Mouse (Mus musculus) heart, embryonic 16.5 days (tissue): ENCODE measurements around the gene Med10. TPM values are rescaled to one million over a fixed set of nuclear protein-coding genes. Genes with fewer than 3 reads are reported as not detected.
A peak's percentile ranks its signal among the peaks of the same experiment; 100 is the strongest.

Experiments
- ATAC-seq: fragments of 200-750 bp; cut with Nextera tagmentation; replicated peaks from 2 replicates; pipeline ENCODE4 v1.8.0; 2017; ENCODE audit warnings: moderate number of reproducible peaks; ENCODE audit not compliant: insufficient read depth, low FRiP score; ENCODE audit errors: extremely low read depth
- H3K27ac ChIP-seq: fragments of 300-500 bp; sonication (generic); 2 replicates; pipeline ENCODE4 v1.5.1; 2014; ENCODE audit warnings: mild to moderate bottlenecking, low read length, control low read depth, moderate library complexity
- H3K27me3 ChIP-seq: fragments of 300-500 bp; sonication (generic); 2 replicates; pipeline ENCODE4 v1.6.1; 2014; ENCODE audit warnings: low read length, mixed read lengths; ENCODE audit not compliant: control insufficient read depth, insufficient read depth
- H3K36me3 ChIP-seq: fragments of 300-500 bp; sonication (generic); 2 replicates; pipeline ENCODE4 v1.6.1; 2014; ENCODE audit not compliant: control insufficient read depth, insufficient read depth
- H3K4me1 ChIP-seq: fragments of 300-500 bp; sonication (generic); 2 replicates; pipeline ENCODE4 v1.6.1; 2014; ENCODE audit warnings: low read length, mixed read lengths; ENCODE audit not compliant: control insufficient read depth, insufficient read depth
- H3K4me2 ChIP-seq: fragments of 300-500 bp; sonication (generic); 2 replicates; pipeline ENCODE4 v1.6.1; 2014; ENCODE audit warnings: low read depth, mild to moderate bottlenecking, control low read depth, low read length
- H3K4me3 ChIP-seq: fragments of 300-500 bp; sonication (generic); 2 replicates; pipeline ENCODE4 v1.5.1; 2014; ENCODE audit warnings: mild to moderate bottlenecking, control low read depth, low read length
- H3K9ac ChIP-seq: fragments of 300-500 bp; sonication (generic); 2 replicates; pipeline ENCODE4 v1.6.1; 2014; ENCODE audit warnings: low read length, control low read depth
- H3K9me3 ChIP-seq: fragments of 300-500 bp; sonication (generic); replicated peaks from 2 replicates; pipeline ENCODE4 v1.6.1; 2016; ENCODE audit warnings: low read length; ENCODE audit not compliant: control insufficient read depth
- WGBS: fragments of 180-500 bp; shearing (Covaris S2); extraction: QIAGEN DNeasy Blood & Tissue Kit; methylation state at CpG from one replicate; pipeline ENCODE4 v1.1.7; 2014; 5-methylcytosine and 5-hydroxymethylcytosine counted together
- polyA plus RNA-seq: library from polyadenylated mRNA; unstranded; fragments of >200 nt; fragmentation: Nextera tagmentation; extraction: Ambion mirVana; gene quantifications from 2 replicates; pipeline ENCODE4 v1.2.1, GENCODE M21; 2015

Gene Med10
- polyA plus RNA-seq, result 106 and 109 TPM in 2 replicates

- H3K9me3 ChIP-seq, result no peaks in the 10 kb centered on the region
- H3K9ac ChIP-seq, result no peak within 1 kb of the TSS
- no peak for ATAC-seq
- no peak within 1 kb of the TSS for H3K4me2 ChIP-seq
- no peaks in the 10 kb centered on the region for H3K4me1 ChIP-seq
- H3K36me3 ChIP-seq, result no peaks in the 10 kb centered on the region
- WGBS, result 74% methylated on average over 5 of the region's 5 CpGs
- H3K27ac ChIP-seq, result no peak within 1 kb of the TSS
- no peak within 1 kb of the TSS for H3K4me3 ChIP-seq
- no peaks in the 10 kb centered on the region for H3K27me3 ChIP-seq
Measured at GRCm38 (mm10) chr13:69802095-69802494, at the start of gene Med10. TSS of gene Med10 (plus strand) at chr13:69802395.

DNA sequence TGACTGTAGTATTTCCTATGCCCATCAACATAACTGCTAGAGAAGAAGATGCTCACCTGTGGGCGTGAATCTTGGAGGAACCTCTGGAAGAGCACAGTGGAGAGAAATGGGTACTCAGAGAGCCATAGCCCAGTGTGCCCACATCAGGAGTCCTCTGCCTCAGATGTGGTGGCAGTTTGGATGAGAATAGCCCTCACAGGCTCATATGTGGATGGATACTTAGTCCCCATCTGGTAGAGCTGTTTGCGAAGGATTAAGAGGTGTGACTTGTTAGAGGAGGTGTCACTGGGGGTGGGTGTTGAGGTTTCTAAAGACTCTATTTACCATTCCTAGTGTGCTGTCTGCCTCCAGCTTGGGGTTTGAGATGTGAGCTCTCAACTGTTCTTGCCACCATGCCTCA lies 49.3 kb upstream of the Med10 start:
- Histone ChIP-seq H3K9ac (no peak overlapping the region), H3K4me3 (no peak overlapping the region), H3K27me3 (no peaks in the 10 kb centered on the region), H3K4me1 (no peaks in the 10 kb centered on the region), H3K4me2 (no peak overlapping the region), H3K27ac (no peak overlapping the region), H3K9me3 (no peaks in the 10 kb centered on the region), H3K36me3 (no peaks in the 10 kb centered on the region)
- ATAC-seq, result no peak
- WGBS, result 74% methylated on average over 2 of the region's 2 CpGs

GRCm38 (mm10) chr13:69758979-69759378 lies 43.2 kb upstream of the Med10 start:
- Histone ChIP-seq H3K27me3 (no peaks in the 10 kb centered on the region), H3K9me3 (no peaks in the 10 kb centered on the region)
- no peak for ATAC-seq

DNA sequence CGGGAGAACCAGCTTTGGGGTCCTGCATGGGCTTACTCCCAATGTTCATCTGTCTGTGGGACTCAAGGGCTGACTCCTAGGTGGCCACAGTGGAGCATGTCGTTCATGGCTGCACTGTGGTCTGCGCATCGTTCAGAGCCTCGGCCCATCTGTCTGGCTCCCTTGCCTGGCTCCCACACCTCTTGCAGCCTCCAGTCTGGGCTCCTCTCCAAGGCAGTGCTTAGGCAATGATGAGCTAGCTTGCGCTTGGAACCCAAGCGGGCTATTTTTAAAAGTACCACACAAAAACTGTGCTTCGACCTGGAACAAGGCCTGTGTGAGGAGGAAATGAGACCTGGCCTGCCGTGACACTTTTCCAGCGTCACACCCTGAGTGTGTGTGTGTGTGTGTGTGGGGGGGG lies 40.8 kb upstream of the Med10 start:
- peak; percentile 65; the same call in 1 of the 2 replicates for ATAC-seq
- H3K4me3 ChIP-seq, result no peak overlapping the region

More at GRCm38 (mm10) chr13:69758979-69759378, 43.2 kb upstream of the Med10 start:
- Histone ChIP-seq H3K4me1 (no peaks in the 10 kb centered on the region), H3K27ac (no peak overlapping the region), H3K36me3 (no peaks in the 10 kb centered on the region), H3K9ac (no peak overlapping the region), H3K4me3 (no peak overlapping the region), H3K4me2 (no peak overlapping the region)
- 52% methylated on average over 6 of the region's 6 CpGs for WGBS

DNA sequence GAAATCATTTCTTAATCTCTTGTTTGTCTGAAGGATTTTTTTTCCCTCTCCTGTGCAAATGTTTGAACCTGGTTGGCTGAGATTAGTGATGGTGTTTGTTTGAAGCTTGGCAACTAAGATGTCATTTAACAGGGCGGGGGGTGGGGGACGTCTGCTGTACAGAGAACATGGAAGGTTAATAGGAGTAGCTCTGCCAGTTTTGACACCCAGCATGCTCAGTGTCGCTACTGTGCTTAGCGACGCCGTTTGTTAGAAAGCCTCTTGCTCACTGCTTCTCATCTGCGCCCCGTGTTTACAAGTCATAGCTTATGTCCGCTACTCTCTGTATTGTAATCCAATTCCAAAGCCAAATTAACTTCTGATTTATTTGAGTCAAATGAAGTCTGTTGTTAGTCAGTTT lies 37.5 kb upstream of the Med10 start:
- H3K9me3 ChIP-seq, result no peaks in the 10 kb centered on the region; the same call in 1 of the 2 replicates
- H3K4me1 ChIP-seq, result no peaks in the 10 kb centered on the region
- H3K4me2 ChIP-seq, result no peak overlapping the region
- no peaks in the 10 kb centered on the region for H3K36me3 ChIP-seq
- no peaks in the 10 kb centered on the region for H3K27me3 ChIP-seq
- no peak overlapping the region for H3K9ac ChIP-seq
- ATAC-seq, result no peak
- 75% methylated on average over 9 of the region's 9 CpGs for WGBS
- no peak overlapping the region for H3K4me3 ChIP-seq
- H3K27ac ChIP-seq, result no peak overlapping the region

More for the DNA sequence above, 40.8 kb upstream of the Med10 start:
- H3K27me3 ChIP-seq, result no peaks in the 10 kb centered on the region
- H3K9ac ChIP-seq, result no peak overlapping the region
- H3K27ac ChIP-seq, result no peak overlapping the region
- H3K9me3 ChIP-seq, result no peaks in the 10 kb centered on the region
- H3K4me2 ChIP-seq, result no peak overlapping the region
- H3K4me1 ChIP-seq, result no peaks in the 10 kb centered on the region
- H3K36me3 ChIP-seq, result no peaks in the 10 kb centered on the region
- 45% methylated on average over 10 of the region's 10 CpGs for WGBS

GRCm38 (mm10) chr13:69768152-69768551 lies 34.0 kb upstream of the Med10 start:
- no peaks in the 10 kb centered on the region for H3K36me3 ChIP-seq
- H3K9ac ChIP-seq, result no peak overlapping the region
- ATAC-seq, result no peak
- no peak overlapping the region for H3K4me3 ChIP-seq
- no peaks in the 10 kb centered on the region for H3K4me1 ChIP-seq
- no peak overlapping the region for H3K27ac ChIP-seq
- WGBS, result 83% methylated on average over 10 of the region's 10 CpGs
- no peaks in the 10 kb centered on the region for H3K27me3 ChIP-seq
- no peak overlapping the region for H3K4me2 ChIP-seq
- no peaks in the 10 kb centered on the region; the same call in 1 of the 2 replicates for H3K9me3 ChIP-seq

DNA sequence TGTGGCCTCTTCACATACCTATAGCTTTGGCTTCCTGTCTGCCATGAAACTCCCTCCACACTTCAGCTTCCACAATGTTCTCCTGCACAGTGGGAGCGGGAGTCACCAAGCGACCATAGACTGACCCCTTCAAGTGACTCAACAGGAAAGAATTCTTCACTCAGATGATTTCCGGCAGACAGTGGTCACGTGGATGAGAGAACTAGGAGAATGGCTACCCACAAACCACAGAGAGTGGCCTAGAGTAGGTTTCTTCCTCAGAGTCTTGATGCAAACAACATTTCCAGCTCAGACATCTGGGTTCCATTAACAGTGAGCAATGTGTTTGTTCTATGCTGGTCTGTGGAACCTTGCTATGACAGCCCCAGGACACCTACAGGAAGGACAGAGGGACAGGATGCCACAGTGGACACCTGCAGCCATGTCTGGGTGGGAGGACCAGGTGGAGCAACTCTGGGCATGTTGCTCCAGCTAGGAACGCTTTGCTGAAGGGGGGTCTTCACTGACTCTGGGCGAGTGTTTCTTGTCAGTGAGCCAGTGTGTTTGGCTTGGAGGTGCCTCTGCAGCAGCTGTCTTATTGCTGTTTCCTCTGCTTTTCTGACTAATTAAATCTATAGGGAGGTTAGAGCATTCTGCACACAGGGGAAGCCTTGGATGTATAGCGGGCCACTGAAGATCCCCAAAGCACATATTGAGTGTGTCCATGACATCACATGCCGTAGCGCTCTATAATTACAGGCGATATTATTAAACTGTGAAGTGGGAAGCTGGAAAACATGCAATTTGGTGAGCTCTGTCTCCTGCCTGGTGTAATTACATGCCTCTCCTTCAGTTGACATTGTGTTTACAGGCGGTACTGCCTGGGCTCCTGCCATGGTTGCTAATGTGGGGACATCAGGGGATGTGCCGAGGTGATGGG lies 31.4 kb upstream of the Med10 start:
- H3K4me2 ChIP-seq, result no peak overlapping the region
- 68% methylated on average over 12 of the region's 12 CpGs for WGBS
- H3K9me3 ChIP-seq, result no peaks in the 10 kb centered on the region; the same call in 1 of the 2 replicates
- no peaks in the 10 kb centered on the region for H3K36me3 ChIP-seq
- no peak overlapping the region for H3K4me3 ChIP-seq
- H3K27me3 ChIP-seq, result no peaks in the 10 kb centered on the region
- no peaks in the 10 kb centered on the region for H3K4me1 ChIP-seq
- no peak for ATAC-seq
- H3K9ac ChIP-seq, result no peak overlapping the region
- no peak overlapping the region for H3K27ac ChIP-seq

DNA sequence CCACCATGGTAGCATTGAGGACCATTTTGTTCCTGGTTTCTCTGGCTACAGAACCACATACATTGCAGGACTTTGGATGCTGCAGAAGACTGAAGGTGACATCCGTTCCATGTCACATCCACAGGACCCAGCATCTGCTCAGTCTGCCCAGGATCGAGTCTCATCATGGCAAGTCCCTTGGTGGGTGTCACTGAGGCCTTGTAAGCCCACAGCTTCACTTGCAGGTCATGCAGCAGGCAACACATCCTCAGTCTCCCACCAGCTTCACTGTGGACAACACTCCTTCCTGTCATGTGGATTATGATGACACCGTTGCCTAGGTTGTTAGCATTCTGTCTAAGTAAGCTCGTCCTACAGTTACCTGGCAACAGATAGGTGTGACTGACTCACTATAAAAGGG lies 29.8 kb upstream of the Med10 start:
- no peaks in the 10 kb centered on the region for H3K27me3 ChIP-seq
- 80% methylated on average over 4 of the region's 4 CpGs for WGBS
- H3K4me2 ChIP-seq, result no peak overlapping the region
- no peak overlapping the region for H3K27ac ChIP-seq
- H3K4me3 ChIP-seq, result no peak overlapping the region
- H3K36me3 ChIP-seq, result no peaks in the 10 kb centered on the region
- H3K9me3 ChIP-seq, result no peaks in the 10 kb centered on the region
- no peak for ATAC-seq
- no peaks in the 10 kb centered on the region for H3K4me1 ChIP-seq
- H3K9ac ChIP-seq, result no peak overlapping the region

GRCm38 (mm10) chr13:69778221-69778620 lies 24.0 kb upstream of the Med10 start:
- no peaks in the 10 kb centered on the region for H3K36me3 ChIP-seq
- no peak for ATAC-seq
- no peaks in the 10 kb centered on the region for H3K4me1 ChIP-seq
- 84% methylated on average over 19 of the region's 19 CpGs for WGBS
- H3K9me3 ChIP-seq, result no peaks in the 10 kb centered on the region
- H3K4me2 ChIP-seq, result no peak overlapping the region
- H3K4me3 ChIP-seq, result no peak overlapping the region
- no peaks in the 10 kb centered on the region for H3K27me3 ChIP-seq
- no peak overlapping the region for H3K9ac ChIP-seq
- H3K27ac ChIP-seq, result no peak overlapping the region
